Mouse (Mus musculus) neural tube, embryonic 13.5 days (tissue): ENCODE measurements around the gene Ccdc130. TPM values are rescaled to one million over a fixed set of nuclear protein-coding genes. Genes with fewer than 3 reads are reported as not detected.

Source experiments
- ATAC-seq: fragments of 200-750 bp; cut with Nextera tagmentation; 2 replicates; pipeline ENCODE4 v1.8.0; 2017; ENCODE audit warnings: low read depth, mild to moderate bottlenecking, moderate TSS enrichment, moderate library complexity
- H3K27ac ChIP-seq: fragments of 300-500 bp; sonication (generic); replicated peaks from 2 replicates; pipeline ENCODE4 v1.5.1; 2015; ENCODE audit warnings: moderate library complexity, mild to moderate bottlenecking, inconsistent platforms
- H3K27me3 ChIP-seq: fragments of 300-500 bp; sonication (generic); 2 replicates; pipeline ENCODE4 v1.6.1; 2015; ENCODE audit warnings: mild to moderate bottlenecking, inconsistent platforms
- H3K36me3 ChIP-seq: fragments of 300-500 bp; sonication (generic); 2 replicates; pipeline ENCODE4 v1.6.1; 2015; ENCODE audit warnings: mild to moderate bottlenecking, inconsistent platforms
- H3K4me1 ChIP-seq: fragments of 300-500 bp; sonication (generic); replicated peaks from 2 replicates; pipeline ENCODE4 v1.6.1; 2015; ENCODE audit warnings: inconsistent platforms
- H3K4me2 ChIP-seq: fragments of 300-500 bp; sonication (generic); 2 replicates; pipeline ENCODE4 v1.6.1; 2015; ENCODE audit warnings: inconsistent platforms, mild to moderate bottlenecking, moderate library complexity
- H3K4me3 ChIP-seq: fragments of 300-500 bp; sonication (generic); 2 replicates; pipeline ENCODE4 v1.5.1; 2015; ENCODE audit warnings: mild to moderate bottlenecking, inconsistent platforms
- H3K9ac ChIP-seq: fragments of 300-500 bp; sonication (generic); 2 replicates; pipeline ENCODE4 v1.6.1; 2015; ENCODE audit warnings: moderate library complexity, mild to moderate bottlenecking, inconsistent platforms
- H3K9me3 ChIP-seq: fragments of 300-500 bp; sonication (generic); 2 replicates; pipeline ENCODE4 v1.6.1; 2016; ENCODE audit warnings: inconsistent platforms
- WGBS: fragments of 180-500 bp; shearing (Covaris S2); methylation state at CpG from one replicate; pipeline ENCODE4 v1.1.7; 2015; 5-methylcytosine and 5-hydroxymethylcytosine counted together
- microRNA counts: library from miRNA; unstranded; fragments of <30 nt; microRNA quantifications from one replicate; lab custom pipeline; 2016
- microRNA-seq: library from miRNA; unstranded; fragments of <30 nt; microRNA quantifications from one replicate; pipeline ENCODE4, GENCODE M21; 2016
- polyA plus RNA-seq: library from polyadenylated mRNA; unstranded; fragments of >200 nt; fragmentation: Nextera tagmentation; extraction: Ambion mirVana; gene quantifications from 2 replicates; pipeline ENCODE4 v1.2.1, GENCODE M21; 2015

Gene Ccdc130
- polyA plus RNA-seq, 1 experiment from 2014 or later = 23.3 TPM

- Histone ChIP-seq H3K36me3 (peaks cover 53% of the 10 kb centered on the region), H3K27ac (peak overlapping the region; percentile 38; the same call in 1 of the 2 replicates)
Measured at GRCm38 (mm10) chr8:84210167-84210791, 59.9 kb downstream of the Ccdc130 start.

GRCm38 (mm10) chr8:84208381-84209380 is 61.5 kb downstream of the Ccdc130 start:
- H3K36me3 ChIP-seq = peaks cover 37% of the 10 kb centered on the region
- WGBS = 41% methylated on average over 17 of the region's 17 CpGs
- no peak for ATAC-seq
- H3K9ac ChIP-seq = peak overlapping the region; percentile 35
- no peaks in the 10 kb centered on the region for H3K27me3 ChIP-seq
- no peaks in the 10 kb centered on the region for H3K9me3 ChIP-seq
- H3K4me3 ChIP-seq = no peak overlapping the region
- peaks cover 40% of the 10 kb centered on the region for H3K4me1 ChIP-seq
- H3K27ac ChIP-seq = peak overlapping the region; percentile 67
- H3K4me2 ChIP-seq = no peak overlapping the region

More at GRCm38 (mm10) chr8:84210167-84210791, 59.9 kb downstream of the Ccdc130 start:
- Histone ChIP-seq H3K4me3 (no peak overlapping the region), H3K4me1 (peaks cover 33% of the 10 kb centered on the region), H3K9me3 (no peaks in the 10 kb centered on the region), H3K9ac (peak overlapping the region; percentile 52; the same call in 1 of the 2 replicates), H3K4me2 (peak overlapping the region; percentile 39), H3K27me3 (no peaks in the 10 kb centered on the region)
- ATAC-seq = peak; percentile 62
- WGBS = 48% methylated on average over 34 of the region's 34 CpGs

DNA sequence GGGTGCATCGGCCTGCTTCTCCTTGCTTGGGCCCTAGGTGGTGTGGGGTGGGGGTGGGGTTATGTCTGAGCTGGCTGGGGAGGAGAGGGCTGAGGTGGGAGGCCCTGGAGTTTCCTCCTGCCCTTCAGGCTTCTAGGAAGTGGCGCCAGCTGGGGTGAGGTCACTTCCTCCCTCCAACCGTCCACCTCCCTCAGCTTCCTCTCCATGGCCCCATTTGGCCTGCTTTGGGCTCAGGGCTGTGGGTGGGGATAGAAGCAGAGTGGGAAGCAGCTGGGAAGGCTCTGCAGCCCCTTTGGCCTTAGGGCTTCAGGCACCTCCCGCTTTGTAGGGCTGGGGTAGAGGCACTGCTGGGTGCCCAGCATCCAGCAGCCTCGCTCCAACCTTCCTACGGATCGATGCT is 62.4 kb downstream of the Ccdc130 start:
- H3K4me3 ChIP-seq = no peak overlapping the region
- no peaks in the 10 kb centered on the region for H3K27me3 ChIP-seq
- no peak overlapping the region for H3K4me2 ChIP-seq
- peaks cover 49% of the 10 kb centered on the region for H3K4me1 ChIP-seq
- peak overlapping the region; percentile 35; the same call in 1 of the 2 replicates for H3K9ac ChIP-seq
- peak overlapping the region; percentile 67 for H3K27ac ChIP-seq
- WGBS = 60% methylated on average over 7 of the region's 7 CpGs
- peaks cover 28% of the 10 kb centered on the region for H3K36me3 ChIP-seq
- no peaks in the 10 kb centered on the region for H3K9me3 ChIP-seq
- no peak for ATAC-seq

MicroRNAs within 50 kb of the gene (microRNA counts, 519-probe panel; counts per million panel counts)
- 4,067 counts per million, percentile 67 among the panel's probes with 10 or more counts for microRNA mmu-miR-23a (lab: Ali Mortazavi, UCI)
- 4,695 counts per million, percentile 80 among the panel's probes with 10 or more counts for microRNA mmu-miR-27a (lab: Ali Mortazavi, UCI)

Small RNA genes lying within 50 kb of the gene (microRNA-seq; reads per million reads assigned to microRNA genes)
- 3,653 reads per million, percentile 90 among the genes with 10 or more reads in this experiment for gene Mir23a
- gene Mir24-2 = not detected
- 43.1 reads per million, percentile 45 among the genes with 10 or more reads in this experiment for gene Mir27a
- gene Mir3074-2 = not detected

Other genes starting within 250 kb of the Ccdc130 start
- gene Palm3, start 248.9 kb downstream of the Ccdc130 start, polyA plus RNA-seq = 7.4 and 8.5 TPM in 2 replicates
- 0.43 and 0.56 TPM in 2 replicates for gene Il27ra, start 227.8 kb downstream of the Ccdc130 start, polyA plus RNA-seq
- gene Rln3, start 225.4 kb downstream of the Ccdc130 start, polyA plus RNA-seq = not detected in 2 replicates
- 1.9 and 2.2 TPM in 2 replicates for gene Gm10643, start 205.2 kb downstream of the Ccdc130 start, polyA plus RNA-seq
- 8.1 and 8.2 TPM in 2 replicates for gene Rfx1, start 203.5 kb downstream of the Ccdc130 start, polyA plus RNA-seq
- 16.5 and 16.8 TPM in 2 replicates for gene Dcaf15, start 165.6 kb downstream of the Ccdc130 start, polyA plus RNA-seq
- 0.36 and 0.51 TPM in 2 replicates for gene Podnl1, start 144.4 kb downstream of the Ccdc130 start, polyA plus RNA-seq
- gene Cc2d1a, start 122.4 kb downstream of the Ccdc130 start, polyA plus RNA-seq = 24.3 and 25.6 TPM in 2 replicates
- gene 4930432K21Rik, start 122.4 kb downstream of the Ccdc130 start, polyA plus RNA-seq = 1.4 and 1.6 TPM in 2 replicates
- 6.1 and 10.1 TPM in 2 replicates for gene Nanos3, start 85.2 kb downstream of the Ccdc130 start, polyA plus RNA-seq
- gene Zswim4, start 33.3 kb downstream of the Ccdc130 start, polyA plus RNA-seq = 32.9 and 34.7 TPM in 2 replicates
- gene D8Ertd738e, start 20.7 kb downstream of the Ccdc130 start, polyA plus RNA-seq = 255 and 273 TPM in 2 replicates
- 50.6 and 50.8 TPM in 2 replicates for gene Mri1, start 13.1 kb downstream of the Ccdc130 start, polyA plus RNA-seq
- gene Cacna1a, start 118.1 kb upstream of the Ccdc130 start, polyA plus RNA-seq = 20.0 and 25.2 TPM in 2 replicates